ENCODE assay signal across 9 mouse cellular contexts in genomic region chr15:83756742-83757141, GRCm38 (mm10). TPM values are rescaled to one million over a fixed set of nuclear protein-coding genes. Genes with fewer than 3 reads are reported as not detected.
A peak's percentile ranks its signal among the peaks of the same experiment; 100 is the strongest.
DNase-seq lines count a peak whose midpoint lies in the region; ATAC-seq and TF ChIP-seq lines count a peak whose summit lies in the region.
"Had no signal": no experiment of that assay in that cellular context is flagged by ENCODE, and none has a peak within 500 bp of the region (broad histone marks: within the 10 kb centered on the region; RNA-seq: fewer than 3 reads in every experiment).

No protein-coding gene starts in this region.

- ATAC-seq in activated CD4-positive, CD25-positive, alpha-beta regulatory T cell, adult 4 months: no peak
- no peak for ATAC-seq in intestine, embryonic 15.5 days

- H3K9ac ChIP-seq in intestine, embryonic 15.5 days: no peak overlapping the region
- H3K9ac ChIP-seq: heart, embryonic 15.5 days had no signal

- H3K4me2 ChIP-seq in intestine, embryonic 15.5 days (replicated peaks): no peak overlapping the region
- H3K4me2 ChIP-seq: heart, embryonic 15.5 days had no signal

- no peaks in the 10 kb centered on the region for H3K27me3 ChIP-seq in cerebellum, adult 2 months (ENCODE audit: control insufficient read depth, insufficient read depth, low read length)
- H3K27me3 ChIP-seq in intestine, embryonic 15.5 days (replicated peaks): 0 out of 2 replicates have a peak, but pooled peaks cover 2% of the 10 kb centered on the region

- H3K27ac ChIP-seq in cerebellum, adult 2 months (ENCODE audit: insufficient read depth, low read length): no peak overlapping the region
- no peak overlapping the region for H3K27ac ChIP-seq in layer of hippocampus, adult 2 months
- no peak overlapping the region for H3K27ac ChIP-seq in intestine, embryonic 15.5 days
- H3K27ac ChIP-seq: heart, embryonic 15.5 days had no signal

- no peaks in the 10 kb centered on the region for H3K36me3 ChIP-seq in intestine, embryonic 15.5 days
- H3K36me3 ChIP-seq: heart, embryonic 15.5 days had no signal

- no peaks in the 10 kb centered on the region for H3K9me3 ChIP-seq in intestine, embryonic 15.5 days
- H3K9me3 ChIP-seq: heart, embryonic 15.5 days had no signal

- no peak for TF ChIP-seq POLR2A in cerebellum, adult 2 months (IDR thresholded peaks at IDR 0.05; ENCODE audit: borderline replicate concordance, insufficient read depth, low read length)

- H3K4me3 ChIP-seq in cerebellum, adult 2 months (replicated peaks; ENCODE audit: insufficient read depth, low read depth, low read length): no peak overlapping the region
- no peak overlapping the region for H3K4me3 ChIP-seq in layer of hippocampus, adult 2 months
- no peak overlapping the region for H3K4me3 ChIP-seq in intestine, embryonic 15.5 days (replicated peaks)
- H3K4me3 ChIP-seq: heart, embryonic 15.5 days had no signal

- WGBS in cerebellum, adult 2 months: 27% methylated on average over 9 of the region's 9 CpGs
- 24% methylated on average over 9 of the region's 9 CpGs for WGBS in intestine, embryonic 15.5 days

- DNase-seq in cerebellum, adult 2 months: no peak
- DNase-seq in cerebellum, adult 8-10 months: no peak
- DNase-seq in layer of hippocampus, adult 2 months (ENCODE audit: low spot score in 2 of 2): no peak
- no peak for DNase-seq in layer of hippocampus, adult 18-20 months (ENCODE audit: low spot score in 2 of 2)
- peak; percentile 59 for DNase-seq in ES-CJ7 (ENCODE audit: low read depth, low spot score)
- DNase-seq in induced T-regulatory cell, adult 2 months (ENCODE audit: low read depth): peak; percentile 38

- H3K4me1 ChIP-seq in cerebellum, adult 2 months (ENCODE audit: control insufficient read depth, insufficient read depth, low read length): no peaks in the 10 kb centered on the region
- no peaks in the 10 kb centered on the region for H3K4me1 ChIP-seq in intestine, embryonic 15.5 days (replicated peaks)
- H3K4me1 ChIP-seq: heart, embryonic 15.5 days had no signal

- peak; percentile 76 for TF ChIP-seq CTCF in cerebellum, adult 2 months (IDR thresholded peaks at IDR 0.05; ENCODE audit: borderline replicate concordance, insufficient read depth, low read depth, low read length)
- TF ChIP-seq CTCF in layer of hippocampus, adult 2 months (conservative IDR thresholded peaks at IDR 0.05): peak; percentile 88

RNA-seq across cellular contexts. Expression of gene Mpped1, which starts 22.5 kb away (rescaled TPM):
- polyA plus RNA-seq in cerebellum, adult 2 months (2012; rRNA removed): 9.7 and 12.0 TPM in 2 replicates
- 100 to 1,000 TPM; 164 to 170 TPM for total RNA-seq in layer of hippocampus, adult 2 months (2021)
- total RNA-seq in layer of hippocampus, adult 18-20 months (2021): 100 to 1,000 TPM; 188 to 196 TPM
- not detected for polyA plus RNA-seq in activated CD4-positive, CD25-positive, alpha-beta regulatory T cell, adult 4 months (2017; shearing (Covaris generic))
- polyA plus RNA-seq in intestine, embryonic 15.5 days (2015; fragmentation: Nextera tagmentation; extraction: Ambion mirVana): 0.40 and 0.54 TPM in 2 replicates

RNA-seq across cellular contexts. Expression of gene Scube1, which starts 31.9 kb away (rescaled TPM):
- polyA plus RNA-seq in cerebellum, adult 2 months (2012; rRNA removed): 2.9 and 3.1 TPM in 2 replicates
- total RNA-seq in layer of hippocampus, adult 2 months (2021): 10 to 100 TPM; 20.4 to 20.9 TPM
- total RNA-seq in layer of hippocampus, adult 18-20 months (2021): 10 to 100 TPM; 15.9 to 18.4 TPM
- not detected for polyA plus RNA-seq in activated CD4-positive, CD25-positive, alpha-beta regulatory T cell, adult 4 months (2017; shearing (Covaris generic))
- polyA plus RNA-seq in intestine, embryonic 15.5 days (2015; fragmentation: Nextera tagmentation; extraction: Ambion mirVana): 4.3 and 4.5 TPM in 2 replicates

Comparison
In these comparisons a context has a peak if more than half of its experiments do, and no peak if none do; other contexts are left out.
1. DNase-seq: peak in ES-CJ7 (single experiment) and induced T-regulatory cell, adult 2 months (single experiment); none in cerebellum, adult 2 months (0 of 2), cerebellum, adult 8-10 months (single experiment), layer of hippocampus, adult 2 months (0 of 2) and layer of hippocampus, adult 18-20 months (0 of 2).